Mouse (Mus musculus): Measurements from ENCODE around the gene Glg1. TPM values are rescaled to one million over a fixed set of nuclear protein-coding genes. Genes with fewer than 3 reads are reported as not detected.
"Not testable (repeated sequence)": the region's sequence is repeated elsewhere in the genome, so short reads cannot be mapped to it uniquely, and the experiment has no call there.

Glg1 gene
- total RNA-seq, 2 experiments from 2014 or later, result 143 to 144 TPM

- DNase-seq (ENCODE audit: low spot score in 2 of 2), result no peak
- intact Hi-C loops (cut with DNase I), result loop anchor here (5.0 kb wide), 1 partner anchor 76 kb away; no protein-coding TSS in a partner anchor
These were observed 896 bp downstream of the Glg1 start for GRCm38 (mm10) chr8:111258010-111258630.

GRCm38 (mm10) chr8:111252487-111253112 lies 6.4 kb downstream of the Glg1 start:
- DNase-seq (ENCODE audit: low spot score in 2 of 2), result no peak
- intact Hi-C loops (cut with DNase I), result no loop called here

DNA sequence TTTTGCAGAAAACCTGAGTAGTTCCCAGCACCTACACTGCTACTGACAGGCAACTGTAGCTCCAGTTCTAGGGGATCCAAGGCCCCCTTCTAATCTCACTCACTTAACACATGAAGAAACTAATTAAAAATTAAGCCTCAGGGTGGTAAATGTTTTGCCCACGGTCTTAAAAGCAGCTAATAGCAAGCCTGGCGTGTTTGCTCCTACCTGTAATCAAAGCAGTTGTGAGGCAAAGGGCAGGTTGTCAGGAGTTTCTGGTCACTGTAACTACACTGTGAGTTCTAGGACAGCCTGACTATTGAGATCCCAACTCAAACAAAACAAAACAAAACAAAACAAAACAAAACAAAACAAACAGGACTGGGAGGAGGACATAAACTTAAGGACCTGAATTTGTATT lies 8.9 kb downstream of the Glg1 start:
- intact Hi-C loops (cut with DNase I), result no loop called here
- DNase-seq (ENCODE audit: low spot score in 2 of 2), result no peak

DNA sequence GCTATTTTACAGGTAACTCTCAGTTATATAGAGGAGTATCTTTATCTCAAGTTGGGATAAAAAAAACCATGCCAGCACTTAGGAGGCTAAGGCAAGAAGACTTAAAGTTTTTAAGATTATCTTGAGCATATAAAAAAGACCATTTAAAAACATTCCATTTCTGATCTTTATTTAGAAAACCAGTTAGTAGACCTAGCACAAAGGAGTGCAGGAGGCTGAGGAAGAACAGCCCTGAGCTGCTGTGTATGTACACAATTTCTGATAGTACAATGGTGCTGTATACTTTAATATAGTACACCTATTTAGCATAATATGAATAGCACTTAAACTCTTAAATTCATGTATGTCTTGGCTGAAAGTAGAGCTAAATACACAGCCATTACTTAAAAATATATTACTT lies 10.9 kb downstream of the Glg1 start:
- intact Hi-C loops (cut with DNase I), result no loop called here
- DNase-seq (ENCODE audit: low spot score in 2 of 2), result no peak

- intact Hi-C loops (cut with DNase I); DNase-seq (ENCODE audit: low spot score in 2 of 2): not testable (repeated sequence)
These were observed 12.2 kb downstream of the Glg1 start for GRCm38 (mm10) chr8:111246864-111247263.

GRCm38 (mm10) chr8:111246287-111246830 lies 12.7 kb downstream of the Glg1 start:
- intact Hi-C loops (cut with DNase I), result no loop called here
- no peak for DNase-seq (ENCODE audit: low spot score in 2 of 2)

- intact Hi-C loops (cut with DNase I), result no loop called here
- no peak for DNase-seq (ENCODE audit: low spot score in 2 of 2)
These were observed 21.7 kb downstream of the Glg1 start for GRCm38 (mm10) chr8:111237301-111237700.

DNA sequence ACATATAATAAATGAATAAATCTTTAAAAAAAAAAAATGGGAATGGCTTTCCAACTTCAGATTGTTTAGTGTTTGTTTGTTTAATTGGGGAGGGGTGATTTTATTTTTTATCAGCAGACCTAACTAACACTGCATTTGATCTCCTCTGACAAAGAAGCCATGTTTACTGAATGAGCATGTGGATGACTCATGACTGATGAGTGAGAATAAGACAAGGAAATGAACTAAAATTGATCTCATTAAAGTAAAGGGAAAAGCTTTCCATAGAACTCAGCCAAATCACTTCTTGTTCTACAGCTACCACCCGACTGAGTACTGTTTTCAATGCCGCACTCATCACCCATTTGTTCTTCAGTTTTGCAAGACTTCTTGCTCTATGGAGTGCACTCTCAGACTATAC lies 25.3 kb downstream of the Glg1 start:
- DNase-seq (ENCODE audit: low spot score in 2 of 2), result no peak
- intact Hi-C loops (cut with DNase I), result no loop called here

DNA sequence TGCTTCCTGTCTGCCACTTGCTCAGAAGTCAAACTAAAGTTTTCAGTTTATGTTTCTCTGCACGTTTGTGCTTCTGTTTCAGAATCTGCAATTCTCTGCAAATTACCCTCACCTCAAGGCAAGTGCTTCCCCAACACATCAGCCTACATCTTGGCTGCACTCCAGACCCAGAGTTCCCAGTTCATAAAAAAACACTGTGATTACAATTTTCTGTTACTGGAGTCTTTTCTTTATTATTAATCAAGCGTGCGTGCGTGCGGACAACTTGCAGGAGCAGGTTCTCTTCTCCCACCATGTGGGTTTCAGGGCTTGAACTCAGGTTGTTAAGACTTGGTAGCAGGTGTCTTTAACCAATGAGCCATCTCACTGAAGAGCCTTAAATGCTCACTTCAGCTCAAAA lies 34.9 kb downstream of the Glg1 start:
- peak; percentile 9 to 26 for DNase-seq (ENCODE audit: low spot score in 2 of 2)
- intact Hi-C loops (cut with DNase I), result no loop called here

- DNase-seq (ENCODE audit: low spot score in 2 of 2), result peak; percentile 76 to 82
- intact Hi-C loops (cut with DNase I), result no loop called here
These were observed 40.9 kb downstream of the Glg1 start for GRCm38 (mm10) chr8:111218107-111218506.

- no peak for DNase-seq (ENCODE audit: low spot score in 2 of 2)
- intact Hi-C loops (cut with DNase I), result no loop called here
These were observed 45.6 kb downstream of the Glg1 start for GRCm38 (mm10) chr8:111213406-111213805.

- peak in 1 of 2 experiments; percentile 8 for DNase-seq (ENCODE audit: low spot score in 2 of 2)
- intact Hi-C loops (cut with DNase I), result no loop called here
These were observed 47.8 kb downstream of the Glg1 start for GRCm38 (mm10) chr8:111211180-111211579.

- DNase-seq (ENCODE audit: low spot score in 2 of 2), result no peak
- intact Hi-C loops (cut with DNase I), result no loop called here
These were observed 49.1 kb downstream of the Glg1 start for GRCm38 (mm10) chr8:111209874-111210273.

DNA sequence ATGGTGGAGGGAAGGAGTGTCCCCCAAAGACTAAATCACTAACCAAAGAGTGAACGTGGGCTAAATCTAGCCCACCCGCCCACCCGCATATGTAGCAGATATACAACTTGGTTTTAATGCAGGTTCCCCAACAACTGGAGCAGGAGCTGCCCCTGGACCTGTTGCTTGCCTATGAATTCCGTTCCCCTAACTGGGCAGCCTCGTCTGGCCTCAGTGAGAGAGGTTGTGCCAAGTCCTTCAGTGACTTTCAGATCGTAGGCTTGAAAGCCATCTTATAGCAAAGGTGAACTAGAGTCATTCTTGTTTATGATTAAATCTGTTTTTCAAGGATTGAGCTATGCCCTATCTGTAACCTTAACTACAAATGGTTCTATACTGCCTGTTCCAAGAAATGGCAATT lies 52.7 kb downstream of the Glg1 start:
- no peak for DNase-seq (ENCODE audit: low spot score in 2 of 2)
- intact Hi-C loops (cut with DNase I), result no loop called here

GRCm38 (mm10) chr8:111205033-111205432 lies 54.0 kb downstream of the Glg1 start:
- DNase-seq (ENCODE audit: low spot score in 2 of 2), result no peak
- intact Hi-C loops (cut with DNase I), result no loop called here

- no peak for DNase-seq (ENCODE audit: low spot score in 2 of 2)
- intact Hi-C loops (cut with DNase I), result no loop called here
These were observed 55.7 kb downstream of the Glg1 start for GRCm38 (mm10) chr8:111203341-111203740.

DNA sequence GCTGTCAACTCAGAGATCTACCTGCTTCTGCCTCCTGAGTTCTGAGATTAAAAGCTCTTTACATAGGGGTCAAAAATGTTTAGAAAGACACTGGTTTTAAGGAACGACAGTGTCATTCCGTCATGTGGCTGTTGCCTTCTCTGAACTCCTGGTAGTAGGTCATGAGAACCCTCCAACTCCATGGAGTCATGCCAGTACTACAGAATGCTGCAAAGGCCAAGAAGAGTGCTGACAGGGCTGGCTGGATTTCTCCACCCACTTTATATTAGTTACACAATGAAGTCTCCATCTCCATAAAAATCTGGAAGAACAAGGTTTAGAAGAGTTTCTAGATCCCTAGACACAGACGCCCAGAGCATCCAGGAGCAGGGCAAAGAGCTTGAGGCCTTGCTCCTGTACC lies 61.0 kb downstream of the Glg1 start:
- no peak for DNase-seq (ENCODE audit: low spot score in 2 of 2)

GRCm38 (mm10) chr8:111196181-111196580 lies 62.8 kb downstream of the Glg1 start:
- intact Hi-C loops (cut with DNase I), result no loop called here

More for the DNA sequence above, 61.0 kb downstream of the Glg1 start:
- intact Hi-C loops (cut with DNase I), result no loop called here

DNA sequence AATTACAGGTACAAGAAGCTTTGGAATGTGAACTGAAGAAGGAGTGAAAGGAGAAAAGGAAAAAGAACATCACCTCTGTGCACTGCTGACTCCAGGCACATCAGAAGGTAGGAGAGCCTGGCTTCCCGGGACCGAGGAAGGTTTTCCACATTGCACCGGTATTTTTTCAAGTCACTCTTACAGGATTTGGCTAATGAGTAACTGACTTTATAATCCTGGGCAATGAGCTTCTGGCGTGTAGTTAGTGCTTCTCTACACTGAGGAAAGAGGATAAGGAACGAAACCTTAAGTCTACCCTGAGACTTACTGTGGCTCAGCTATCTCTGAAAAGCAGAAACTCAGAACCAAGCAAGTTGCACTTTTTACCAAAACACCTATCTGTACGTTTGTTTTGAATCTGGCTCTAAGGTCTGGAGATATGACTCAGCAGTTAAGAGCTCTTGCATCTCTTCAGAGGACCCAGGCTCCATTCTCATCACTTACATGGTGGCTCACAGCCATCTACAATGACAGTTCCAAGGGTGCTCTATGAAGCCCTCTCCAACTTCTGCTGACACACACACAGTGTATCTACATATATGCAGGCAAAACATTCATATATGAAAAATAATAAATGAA lies 70.3 kb downstream of the Glg1 start:
- intact Hi-C loops (cut with DNase I), result no loop called here
- DNase-seq (ENCODE audit: low spot score in 2 of 2), result no peak

More at GRCm38 (mm10) chr8:111196181-111196580, 62.8 kb downstream of the Glg1 start:
- DNase-seq (ENCODE audit: low spot score in 2 of 2), result no peak

DNA sequence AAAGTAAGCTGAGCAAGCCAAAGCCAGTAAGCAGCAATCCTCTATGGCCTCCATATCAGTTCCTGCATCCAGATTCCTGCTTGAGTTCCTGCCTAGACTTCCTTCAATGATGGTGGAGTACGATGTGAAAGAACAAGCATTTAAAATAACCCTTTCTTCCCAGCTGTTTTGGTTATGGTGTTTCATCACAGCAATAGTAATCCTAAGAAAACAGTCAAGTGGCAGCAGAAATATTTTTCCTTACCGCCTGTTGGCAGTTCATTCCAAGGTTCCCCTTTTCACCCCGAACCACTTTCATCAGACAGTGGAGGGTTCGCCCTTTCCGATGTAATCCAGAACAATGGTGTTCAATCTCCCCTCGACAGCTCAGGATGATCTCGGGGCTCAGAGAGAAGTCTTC lies 71.5 kb downstream of the Glg1 start:
- DNase-seq (ENCODE audit: low spot score in 2 of 2), result no peak
- intact Hi-C loops (cut with DNase I), result no loop called here

All from left cerebral cortex, postnatal 14 days (tissue).